Mouse (Mus musculus) midbrain, embryonic 11.5 days (tissue): ENCODE results near the gene Polr2a. TPM values are rescaled to one million over a fixed set of nuclear protein-coding genes. Genes with fewer than 3 reads are reported as not detected.
"Not testable (repeated sequence)": the region's sequence is repeated elsewhere in the genome, so short reads cannot be mapped to it uniquely, and the experiment has no call there.

Experiments used
- ATAC-seq: fragments of 200-750 bp; cut with Nextera tagmentation; 2 replicates; pipeline ENCODE4 v1.8.0; 2017; ENCODE audit warnings: moderate TSS enrichment, moderate library complexity; ENCODE audit not compliant: low FRiP score
- DNase-seq: peaks from one replicate; pipeline ENCODE4 v3.0.0; 2015; ENCODE audit warnings: low spot score; ENCODE audit errors: missing footprints
- H3K27ac ChIP-seq: fragments of 300-500 bp; sonication (generic); 2 replicates; pipeline ENCODE4 v1.5.1; 2014; ENCODE audit warnings: low read depth, low read length
- H3K27me3 ChIP-seq: fragments of 300-500 bp; sonication (generic); 2 replicates; pipeline ENCODE4 v1.6.1; 2014; ENCODE audit warnings: mild to moderate bottlenecking, low read length, moderate library complexity, mixed read lengths; ENCODE audit not compliant: control insufficient read depth, insufficient read depth
- H3K36me3 ChIP-seq: fragments of 300-500 bp; sonication (generic); 2 replicates; pipeline ENCODE4 v1.6.1; 2014; ENCODE audit warnings: mild to moderate bottlenecking, low read length, moderate library complexity, mixed read lengths; ENCODE audit not compliant: control insufficient read depth, insufficient read depth
- H3K4me1 ChIP-seq: fragments of 300-500 bp; sonication (generic); 2 replicates; pipeline ENCODE4 v1.6.1; 2014; ENCODE audit warnings: low read length; ENCODE audit not compliant: control insufficient read depth, insufficient read depth
- H3K4me2 ChIP-seq: fragments of 300-500 bp; sonication (generic); 2 replicates; pipeline ENCODE4 v1.6.1; 2014; ENCODE audit warnings: mild to moderate bottlenecking, moderate library complexity
- H3K4me3 ChIP-seq: fragments of 300-500 bp; sonication (generic); 2 replicates; pipeline ENCODE4 v1.5.1; 2014; ENCODE audit warnings: low read depth, low read length
- H3K9ac ChIP-seq: fragments of 300-500 bp; sonication (generic); 2 replicates; pipeline ENCODE4 v1.6.1; 2014; ENCODE audit warnings: low read length
- H3K9me3 ChIP-seq: fragments of 300-500 bp; sonication (generic); 2 replicates; pipeline ENCODE4 v1.6.1; 2016; ENCODE audit warnings: low read length; ENCODE audit not compliant: control insufficient read depth
- WGBS: fragments of 180-500 bp; shearing (Covaris S2); extraction: QIAGEN DNeasy Blood & Tissue Kit; methylation state at CpG from one replicate; pipeline ENCODE4 v1.1.7; 2014; 5-methylcytosine and 5-hydroxymethylcytosine counted together
- polyA plus RNA-seq: library from polyadenylated mRNA; unstranded; fragments of >200 nt; fragmentation: Nextera tagmentation; extraction: Ambion mirVana; gene quantifications from 2 replicates; pipeline ENCODE4 v1.2.1, GENCODE M21; 2014

The Polr2a gene
- polyA plus RNA-seq, 1 experiment from 2014 or later: 54.1 TPM

GRCm38 (mm10) chr11:69706775-69707479, 51.5 kb downstream of the Polr2a start:
- peak; percentile 86 for DNase-seq
- H3K36me3 ChIP-seq: no peaks in the 10 kb centered on the region
- ATAC-seq: no peak
- no peak overlapping the region for H3K9ac ChIP-seq
- no peak overlapping the region for H3K4me3 ChIP-seq
- no peaks in the 10 kb centered on the region for H3K9me3 ChIP-seq
- H3K4me2 ChIP-seq: no peak overlapping the region
- 50% methylated on average over 6 of the region's 6 CpGs for WGBS
- H3K27ac ChIP-seq: no peak overlapping the region
- H3K27me3 ChIP-seq: no peaks in the 10 kb centered on the region
- no peaks in the 10 kb centered on the region for H3K4me1 ChIP-seq

- Histone ChIP-seq H3K4me2 (no peak overlapping the region), H3K27ac (no peak overlapping the region), H3K9ac (no peak overlapping the region), H3K27me3 (no peaks in the 10 kb centered on the region), H3K4me3 (no peak overlapping the region), H3K4me1 (no peaks in the 10 kb centered on the region), H3K9me3 (no peaks in the 10 kb centered on the region), H3K36me3 (no peaks in the 10 kb centered on the region)
- no peak for ATAC-seq
- 49% methylated on average over 2 of the region's 2 CpGs for WGBS
- DNase-seq: no peak
Measured at GRCm38 (mm10) chr11:69704613-69705010, 53.8 kb downstream of the Polr2a start.

- peak; percentile 45 for DNase-seq
- WGBS: 73% methylated on average over 8 of the region's 8 CpGs
- Histone ChIP-seq H3K36me3 (no peaks in the 10 kb centered on the region), H3K4me2 (no peak overlapping the region), H3K27me3 (no peaks in the 10 kb centered on the region), H3K4me3 (no peak overlapping the region), H3K9me3 (no peaks in the 10 kb centered on the region), H3K4me1 (no peaks in the 10 kb centered on the region), H3K27ac (no peak overlapping the region), H3K9ac (no peak overlapping the region)
- no peak for ATAC-seq
Measured at GRCm38 (mm10) chr11:69703814-69704612, 54.4 kb downstream of the Polr2a start.

GRCm38 (mm10) chr11:69703381-69703780, 55.1 kb downstream of the Polr2a start:
- H3K4me2 ChIP-seq, H3K4me1 ChIP-seq, H3K4me3 ChIP-seq, H3K27ac ChIP-seq, H3K27me3 ChIP-seq, ATAC-seq, H3K9me3 ChIP-seq, H3K9ac ChIP-seq, H3K36me3 ChIP-seq: not testable (repeated sequence)
- 78% methylated on average over 2 of the region's 3 CpGs for WGBS
- peak; percentile 64 for DNase-seq

GRCm38 (mm10) chr11:69702886-69703285, 55.6 kb downstream of the Polr2a start:
- H3K36me3 ChIP-seq, H3K4me2 ChIP-seq, H3K4me3 ChIP-seq, H3K9me3 ChIP-seq, H3K27ac ChIP-seq, H3K4me1 ChIP-seq, ATAC-seq, H3K27me3 ChIP-seq, H3K9ac ChIP-seq: not testable (repeated sequence)
- 92% methylated on average over 10 of the region's 10 CpGs for WGBS
- DNase-seq: peak; percentile 69

GRCm38 (mm10) chr11:69699595-69699994, 58.8 kb downstream of the Polr2a start:
- Histone ChIP-seq H3K9ac (no peak overlapping the region), H3K9me3 (no peaks in the 10 kb centered on the region), H3K27ac (no peak overlapping the region), H3K36me3 (no peaks in the 10 kb centered on the region), H3K4me3 (no peak overlapping the region), H3K4me1 (peaks cover 5% of the 10 kb centered on the region; the same call in 1 of the 2 replicates), H3K27me3 (no peaks in the 10 kb centered on the region), H3K4me2 (no peak overlapping the region)
- peak; percentile 14 for DNase-seq
- no peak for ATAC-seq
- WGBS: 86% methylated on average over 1 of the region's 1 CpGs

GRCm38 (mm10) chr11:69698574-69698973, 59.9 kb downstream of the Polr2a start:
- Histone ChIP-seq H3K27ac (no peak overlapping the region), H3K9me3 (no peaks in the 10 kb centered on the region), H3K4me3 (no peak overlapping the region), H3K36me3 (no peaks in the 10 kb centered on the region), H3K4me2 (no peak overlapping the region), H3K4me1 (peaks cover 5% of the 10 kb centered on the region; the same call in 1 of the 2 replicates), H3K9ac (no peak overlapping the region), H3K27me3 (no peaks in the 10 kb centered on the region)
- ATAC-seq (no peak), DNase-seq (peak; percentile 65)
- WGBS: 74% methylated on average over 5 of the region's 5 CpGs

GRCm38 (mm10) chr11:69697396-69697795, 61.0 kb downstream of the Polr2a start:
- Histone ChIP-seq H3K4me2 (no peak overlapping the region), H3K9ac (no peak overlapping the region), H3K27me3 (no peaks in the 10 kb centered on the region), H3K4me1 (peaks cover 5% of the 10 kb centered on the region; the same call in 1 of the 2 replicates), H3K4me3 (no peak overlapping the region), H3K36me3 (no peaks in the 10 kb centered on the region), H3K9me3 (no peaks in the 10 kb centered on the region), H3K27ac (no peak overlapping the region)
- DNase-seq: peak; percentile 77
- WGBS: 96% methylated on average over 3 of the region's 3 CpGs
- no peak for ATAC-seq
